Mouse (Mus musculus) bone marrow macrophage, adult 2 months (primary cell): ENCODE measurements around the gene B3gnt7. TPM values are rescaled to one million over a fixed set of nuclear protein-coding genes. Genes with fewer than 3 reads are reported as not detected.

Source experiments
- H3K27ac ChIP-seq: 2 replicates; pipeline ENCODE4 v1.5.1; 2012; ENCODE audit warnings: low read depth, low read length; ENCODE audit not compliant: insufficient read depth
- H3K4me1 ChIP-seq: 2 replicates; pipeline ENCODE4 v1.6.1; 2012; ENCODE audit warnings: low read length; ENCODE audit not compliant: control insufficient read depth, insufficient read depth
- H3K4me3 ChIP-seq: 2 replicates; pipeline ENCODE4 v1.5.1; 2012; ENCODE audit warnings: mild to moderate bottlenecking, low read length, moderate library complexity; ENCODE audit not compliant: insufficient read depth
- CTCF ChIP-seq: IDR thresholded peaks from 2 replicates; pipeline ENCODE4 v1.5.1; 2012; ENCODE audit warnings: low read depth, mild to moderate bottlenecking, low read length, moderate library complexity
- POLR2A ChIP-seq: IDR thresholded peaks from 2 replicates; pipeline ENCODE4 v1.6.1; 2012; ENCODE audit warnings: mild to moderate bottlenecking, low read depth, low read length, borderline replicate concordance
- polyA plus RNA-seq: library from polyadenylated mRNA; stranded (reverse); fragments of >200 nt; gene quantifications from 2 replicates; pipeline ENCODE4 v1.2.4, GENCODE M21; 2012; ENCODE audit not compliant: missing spikeins, insufficient read depth, insufficient read length

Gene B3gnt7
- polyA plus RNA-seq, 1 experiment: 0.21 TPM

GRCm38 (mm10) chr1:86342371-86342770 is 39.7 kb downstream of the B3gnt7 start:
- TF ChIP-seq CTCF: no peak
- no peak for TF ChIP-seq POLR2A
- Histone ChIP-seq H3K4me3 (no peak overlapping the region), H3K27ac (no peak overlapping the region), H3K4me1 (peaks cover 21% of the 10 kb centered on the region)

- Histone ChIP-seq H3K4me1 (peaks cover 21% of the 10 kb centered on the region), H3K4me3 (no peak overlapping the region), H3K27ac (no peak overlapping the region)
- TF ChIP-seq CTCF (no peak), POLR2A (no peak)
Observed at GRCm38 (mm10) chr1:86343087-86343645, 40.5 kb downstream of the B3gnt7 start.

GRCm38 (mm10) chr1:86343969-86344861 is 41.6 kb downstream of the B3gnt7 start:
- Histone ChIP-seq H3K4me1 (peaks cover 21% of the 10 kb centered on the region), H3K4me3 (no peak overlapping the region), H3K27ac (peak overlapping the region; percentile 81)
- TF ChIP-seq CTCF (no peak), POLR2A (no peak)

DNA sequence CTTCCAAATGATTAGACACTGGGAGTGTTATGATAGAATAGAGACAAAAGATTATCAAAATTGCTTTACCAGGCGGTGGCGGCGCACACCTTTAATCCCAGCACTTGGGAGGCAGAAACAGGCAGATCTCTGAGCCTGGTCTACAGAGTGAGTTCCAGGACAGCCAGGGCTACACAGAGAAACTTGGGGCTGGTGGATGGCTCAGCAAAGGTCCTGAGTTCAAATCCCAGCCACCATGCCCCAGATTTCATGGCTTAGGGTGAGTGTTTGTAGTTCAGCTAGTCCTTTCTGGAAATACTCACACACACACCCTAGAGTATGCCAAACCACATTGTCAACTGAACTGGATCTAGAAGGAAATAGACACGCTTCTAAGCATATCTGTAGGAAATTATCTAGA is 42.4 kb downstream of the B3gnt7 start:
- peaks cover 22% of the 10 kb centered on the region for H3K4me1 ChIP-seq
- H3K4me3 ChIP-seq: no peak overlapping the region
- peak overlapping the region; percentile 81 for H3K27ac ChIP-seq
- TF ChIP-seq CTCF (no peak), POLR2A (no peak)

DNA sequence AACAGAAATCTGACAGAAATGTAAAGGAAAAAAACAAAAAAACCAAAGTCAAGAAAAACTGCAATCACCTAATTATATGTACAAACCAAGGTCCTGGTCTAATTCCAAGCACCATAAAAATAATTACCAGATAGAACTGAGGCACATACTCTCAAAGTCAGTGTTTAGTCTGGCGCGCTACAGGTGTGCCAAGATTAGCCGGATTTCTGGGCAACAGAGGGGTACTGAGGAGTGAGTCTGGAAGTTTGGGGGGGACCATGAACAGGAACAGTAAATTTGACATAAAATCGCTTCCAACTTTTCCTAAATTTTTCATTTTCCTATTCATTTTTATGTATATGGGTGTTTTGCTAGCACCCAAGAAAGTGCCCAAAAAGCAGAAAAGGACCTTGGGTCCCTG is 43.3 kb downstream of the B3gnt7 start:
- Histone ChIP-seq H3K4me1 (peaks cover 24% of the 10 kb centered on the region), H3K27ac (no peak overlapping the region), H3K4me3 (no peak overlapping the region)
- TF ChIP-seq POLR2A (no peak), CTCF (no peak)

DNA sequence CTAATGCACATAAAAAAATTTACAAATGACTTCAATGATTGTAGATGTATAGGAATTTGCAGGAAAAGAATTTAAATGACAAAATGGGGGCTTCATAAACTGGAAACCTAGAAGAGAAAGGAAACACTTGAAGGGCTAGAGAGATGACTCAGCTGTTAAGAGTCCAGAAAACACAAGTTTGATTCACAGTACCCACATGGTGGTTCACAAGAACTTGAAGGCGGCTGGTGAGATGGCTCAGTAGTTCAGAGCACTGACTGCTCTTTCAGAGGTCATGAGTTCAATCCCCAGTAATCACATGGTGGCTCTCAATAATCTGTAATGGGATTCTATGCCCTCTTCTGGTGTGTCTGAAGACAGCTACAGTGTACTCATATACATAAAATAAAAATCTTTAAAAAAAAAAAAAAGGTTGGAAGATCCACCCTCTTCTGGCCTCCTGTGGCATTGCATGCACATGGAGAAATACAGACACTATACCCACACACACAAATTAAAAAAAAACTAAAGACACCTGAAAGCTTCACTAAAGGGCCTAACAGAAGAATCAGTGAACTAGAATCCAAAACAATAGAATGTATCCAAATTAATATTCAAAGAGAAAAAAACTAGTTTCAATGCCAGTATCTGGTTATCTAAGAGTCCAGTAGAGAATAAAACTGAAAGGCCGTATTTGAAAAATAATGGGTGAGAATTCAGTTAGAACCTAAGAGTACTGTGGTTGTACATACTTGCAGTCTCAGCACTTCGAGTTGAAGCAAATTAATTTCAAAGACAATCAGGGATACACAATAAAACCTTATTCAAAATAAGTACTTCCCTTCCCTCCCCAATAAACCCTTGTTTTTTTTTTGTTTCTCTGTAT is 44.5 kb downstream of the B3gnt7 start:
- Histone ChIP-seq H3K4me1 (peaks cover 24% of the 10 kb centered on the region), H3K4me3 (no peak overlapping the region)
- TF ChIP-seq POLR2A (no peak), CTCF (no peak)

GRCm38 (mm10) chr1:86347716-86348045 is 45.0 kb downstream of the B3gnt7 start:
- TF ChIP-seq POLR2A (no peak), CTCF (no peak)
- Histone ChIP-seq H3K4me3 (no peak overlapping the region), H3K27ac (no peak overlapping the region), H3K4me1 (peaks cover 24% of the 10 kb centered on the region)

More for the DNA sequence above, 44.5 kb downstream of the B3gnt7 start:
- no peak overlapping the region for H3K27ac ChIP-seq

GRCm38 (mm10) chr1:86348083-86348482 is 45.5 kb downstream of the B3gnt7 start:
- Histone ChIP-seq H3K27ac (no peak overlapping the region), H3K4me1 (peaks cover 24% of the 10 kb centered on the region), H3K4me3 (no peak overlapping the region)
- no peak for TF ChIP-seq POLR2A
- no peak for TF ChIP-seq CTCF

GRCm38 (mm10) chr1:86348801-86349200 is 46.2 kb downstream of the B3gnt7 start:
- no peak overlapping the region for H3K27ac ChIP-seq
- no peak for TF ChIP-seq CTCF
- no peak for TF ChIP-seq POLR2A
- H3K4me1 ChIP-seq: peaks cover 21% of the 10 kb centered on the region
- H3K4me3 ChIP-seq: no peak overlapping the region

- Histone ChIP-seq H3K27ac (no peak overlapping the region), H3K4me3 (no peak overlapping the region)
- TF ChIP-seq POLR2A (no peak), CTCF (no peak)
Observed at GRCm38 (mm10) chr1:86349201-86349600, 46.6 kb downstream of the B3gnt7 start.

More at GRCm38 (mm10) chr1:86349201-86349600, 46.6 kb downstream of the B3gnt7 start:
- H3K4me1 ChIP-seq: peaks cover 17% of the 10 kb centered on the region
